Mouse (Mus musculus) liver, embryonic 16.5 days (tissue): ENCODE measurements around the gene Bloc1s2. TPM values are rescaled to one million over a fixed set of nuclear protein-coding genes. Genes with fewer than 3 reads are reported as not detected.

Experiments
- ATAC-seq: fragments of 200-750 bp; cut with Nextera tagmentation; 2 replicates; pipeline ENCODE4 v1.8.0; 2017; ENCODE audit warnings: low read depth, mild to moderate bottlenecking, moderate number of reproducible peaks, moderate library complexity
- H3K27ac ChIP-seq: fragments of 300-500 bp; sonication (generic); 2 replicates; pipeline ENCODE4 v1.5.1; 2014; ENCODE audit warnings: mild to moderate bottlenecking, low read length
- H3K27me3 ChIP-seq: fragments of 300-500 bp; sonication (generic); 2 replicates; pipeline ENCODE4 v1.6.1; 2014; ENCODE audit warnings: low read depth, low read length, mixed read lengths; ENCODE audit not compliant: control insufficient read depth, insufficient read depth
- H3K36me3 ChIP-seq: fragments of 300-500 bp; sonication (generic); 2 replicates; pipeline ENCODE4 v1.6.1; 2014; ENCODE audit warnings: mild to moderate bottlenecking; ENCODE audit not compliant: control insufficient read depth, insufficient read depth
- H3K4me1 ChIP-seq: fragments of 300-500 bp; sonication (generic); 2 replicates; pipeline ENCODE4 v1.6.1; 2014; ENCODE audit warnings: low read depth, low read length, mixed read lengths; ENCODE audit not compliant: control insufficient read depth
- H3K4me2 ChIP-seq: fragments of 300-500 bp; sonication (generic); 2 replicates; pipeline ENCODE4 v1.6.1; 2014; ENCODE audit warnings: low read depth, low read length, mixed read lengths
- H3K4me3 ChIP-seq: fragments of 300-500 bp; sonication (generic); 2 replicates; pipeline ENCODE4 v1.5.1; 2014; ENCODE audit warnings: low read depth, mild to moderate bottlenecking, low read length
- H3K9ac ChIP-seq: fragments of 300-500 bp; sonication (generic); 2 replicates; pipeline ENCODE4 v1.6.1; 2014; ENCODE audit warnings: low read depth, low read length
- H3K9me3 ChIP-seq: fragments of 300-500 bp; sonication (generic); replicated peaks from 2 replicates; pipeline ENCODE4 v1.6.1; 2016; ENCODE audit warnings: low read length; ENCODE audit not compliant: control insufficient read depth
- WGBS: fragments of 180-500 bp; shearing (Covaris S2); extraction: QIAGEN DNeasy Blood & Tissue Kit; methylation state at CpG from one replicate; pipeline ENCODE4 v1.1.7; 2014; ENCODE audit not compliant: insufficient replicate concordance; 5-methylcytosine and 5-hydroxymethylcytosine counted together
- polyA plus RNA-seq: library from polyadenylated mRNA; unstranded; fragments of >200 nt; fragmentation: Nextera tagmentation; extraction: Ambion mirVana; gene quantifications from 2 replicates; pipeline ENCODE4 v1.2.1, GENCODE M21; 2015

The Bloc1s2 gene
- polyA plus RNA-seq, 1 experiment from 2014 or later, result 27.0 TPM

DNA sequence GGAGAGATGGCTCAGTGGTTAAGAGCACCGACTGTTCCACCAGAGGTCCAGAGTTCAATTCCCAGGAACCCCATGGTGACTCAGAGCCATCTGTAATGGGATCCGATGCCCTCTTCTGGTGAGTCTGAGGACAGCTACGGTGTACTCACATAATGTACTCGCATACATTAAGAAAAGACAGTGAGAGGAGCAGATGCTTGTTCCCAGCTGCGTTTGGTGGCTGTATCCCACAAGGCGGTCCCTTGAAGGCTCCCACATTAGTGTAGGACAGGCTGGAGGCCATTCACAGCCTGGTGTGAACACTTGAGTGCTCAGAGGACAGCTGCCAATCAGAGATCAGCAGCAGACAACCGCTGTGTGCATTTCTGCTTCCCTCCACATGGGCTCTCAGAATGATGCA lies 34.5 kb downstream of the Bloc1s2 start:
- Histone ChIP-seq H3K36me3 (peaks cover 26% of the 10 kb centered on the region), H3K4me3 (no peak overlapping the region), H3K27ac (no peak overlapping the region), H3K4me2 (no peak overlapping the region), H3K27me3 (no peaks in the 10 kb centered on the region), H3K9me3 (no peaks in the 10 kb centered on the region), H3K4me1 (peaks cover 5% of the 10 kb centered on the region), H3K9ac (no peak overlapping the region)
- no peak for ATAC-seq
- 69% methylated on average over 7 of the region's 7 CpGs for WGBS

DNA sequence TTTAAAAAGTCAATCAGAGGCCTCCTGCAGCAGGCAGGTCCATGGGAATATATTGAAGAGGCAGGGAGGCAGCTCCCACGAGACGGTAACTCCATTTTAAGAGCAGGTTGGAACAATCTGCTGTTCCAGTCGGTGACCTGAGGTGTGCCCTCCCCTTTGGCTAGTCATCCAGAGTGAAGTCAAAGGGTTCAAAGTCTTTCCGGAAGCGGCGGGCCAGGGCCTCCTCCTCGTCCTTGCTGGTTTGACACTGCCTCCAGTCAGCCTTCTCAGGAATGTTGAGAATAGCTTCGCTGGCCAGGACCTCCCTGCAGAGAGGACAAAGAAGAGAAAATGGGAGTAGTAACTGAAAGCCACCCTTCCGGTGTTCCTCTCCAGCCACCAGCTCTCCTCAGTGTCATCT lies 35.9 kb downstream of the Bloc1s2 start:
- no peaks in the 10 kb centered on the region for H3K27me3 ChIP-seq
- no peaks in the 10 kb centered on the region for H3K9me3 ChIP-seq
- WGBS, result 78% methylated on average over 9 of the region's 9 CpGs
- H3K27ac ChIP-seq, result peak overlapping the region; percentile 62
- no peak overlapping the region for H3K4me2 ChIP-seq
- H3K36me3 ChIP-seq, result peaks cover 26% of the 10 kb centered on the region
- H3K4me3 ChIP-seq, result no peak overlapping the region
- H3K9ac ChIP-seq, result no peak overlapping the region
- peaks cover 15% of the 10 kb centered on the region for H3K4me1 ChIP-seq
- no peak for ATAC-seq

DNA sequence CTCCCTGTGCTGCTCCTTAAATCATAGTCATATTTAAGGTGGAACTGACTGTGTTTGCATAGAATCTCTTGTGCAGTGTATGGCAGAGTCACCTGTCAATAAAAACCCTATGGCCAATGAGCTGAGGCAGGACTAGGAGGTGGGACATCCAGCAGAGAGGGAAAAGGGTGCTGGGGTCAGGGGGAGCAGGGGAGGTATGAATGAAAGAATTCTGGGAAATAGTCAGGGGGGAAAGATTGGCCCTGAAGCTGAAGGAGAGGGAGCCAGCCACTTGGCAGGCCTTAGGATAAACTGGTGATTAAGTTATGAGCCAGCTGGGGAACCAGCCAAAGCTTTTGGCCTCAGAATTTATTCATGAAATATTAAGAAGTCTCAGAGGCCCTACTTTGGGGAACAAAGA lies 37.2 kb downstream of the Bloc1s2 start:
- Histone ChIP-seq H3K27ac (no peak overlapping the region), H3K4me2 (no peak overlapping the region), H3K36me3 (peaks cover 25% of the 10 kb centered on the region), H3K9me3 (no peaks in the 10 kb centered on the region), H3K27me3 (no peaks in the 10 kb centered on the region), H3K4me3 (no peak overlapping the region), H3K9ac (no peak overlapping the region), H3K4me1 (peaks cover 22% of the 10 kb centered on the region)
- no peak for ATAC-seq

GRCm38 (mm10) chr19:44107661-44108521 lies 38.4 kb downstream of the Bloc1s2 start:
- Histone ChIP-seq H3K4me3 (peak overlapping the region; percentile 90), H3K9me3 (no peaks in the 10 kb centered on the region), H3K27me3 (no peaks in the 10 kb centered on the region), H3K27ac (peak overlapping the region; percentile 0; the same call in 1 of the 2 replicates), H3K9ac (peak overlapping the region; percentile 97), H3K4me2 (peak overlapping the region; percentile 91), H3K4me1 (peaks cover 22% of the 10 kb centered on the region), H3K36me3 (peaks cover 13% of the 10 kb centered on the region)
- 33% methylated on average over 22 of the region's 22 CpGs for WGBS
- ATAC-seq, result no peak

- peaks cover 7% of the 10 kb centered on the region for H3K36me3 ChIP-seq
- peaks cover 22% of the 10 kb centered on the region for H3K4me1 ChIP-seq
- peak within 1 kb of the TSS; percentile 97 for H3K9ac ChIP-seq
- H3K27ac ChIP-seq, result peak within 1 kb of the TSS; percentile 26
- WGBS, result under 1% methylated on average over 67 of the region's 67 CpGs
- H3K4me2 ChIP-seq, result peak within 1 kb of the TSS; percentile 91
- peak; percentile 98 for ATAC-seq
- peak within 1 kb of the TSS; percentile 90 for H3K4me3 ChIP-seq
- no peaks in the 10 kb centered on the region for H3K9me3 ChIP-seq
- H3K27me3 ChIP-seq, result no peaks in the 10 kb centered on the region
These were observed 39.2 kb downstream of the Bloc1s2 start, which contains the start of gene Chuk for GRCm38 (mm10) chr19:44106831-44107660. Gene Chuk, minus strand, starts transcription at chr19:44107480.

- ATAC-seq, result no peak
- H3K4me3 ChIP-seq, result no peak overlapping the region
- H3K9ac ChIP-seq, result no peak overlapping the region
- peaks cover 4% of the 10 kb centered on the region; the same call in 1 of the 2 replicates for H3K36me3 ChIP-seq
- no peak overlapping the region for H3K27ac ChIP-seq
- H3K27me3 ChIP-seq, result no peaks in the 10 kb centered on the region
- 86% methylated on average over 1 of the region's 1 CpGs for WGBS
- H3K4me2 ChIP-seq, result no peak overlapping the region
- H3K4me1 ChIP-seq, result peaks cover 22% of the 10 kb centered on the region
- no peaks in the 10 kb centered on the region for H3K9me3 ChIP-seq
These were observed 41.9 kb downstream of the Bloc1s2 start for GRCm38 (mm10) chr19:44104393-44104792.

DNA sequence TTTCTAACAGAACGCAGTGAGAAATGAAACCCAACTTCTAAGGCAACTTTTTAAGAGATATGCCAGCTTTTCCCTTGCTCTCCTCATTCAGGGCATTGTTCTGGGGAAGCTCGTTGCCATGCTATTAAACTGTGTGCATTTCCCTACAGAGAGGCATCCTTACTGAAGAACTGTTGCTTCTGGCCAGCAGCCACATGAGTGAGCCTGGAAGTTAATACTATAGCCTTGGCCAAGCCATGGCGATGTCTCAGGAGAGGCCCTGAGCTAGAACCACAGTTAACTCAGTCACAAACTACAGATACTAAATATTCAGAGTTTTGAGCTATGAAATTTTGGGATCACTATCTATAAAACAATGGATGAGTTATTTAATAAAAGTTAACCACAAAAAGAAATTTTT lies 43.2 kb downstream of the Bloc1s2 start:
- no peak for ATAC-seq

GRCm38 (mm10) chr19:44100840-44101239 lies 45.4 kb downstream of the Bloc1s2 start:
- H3K9ac ChIP-seq, result no peak overlapping the region
- peaks cover 20% of the 10 kb centered on the region for H3K36me3 ChIP-seq

More for the DNA sequence above, 43.2 kb downstream of the Bloc1s2 start:
- Histone ChIP-seq H3K27ac (no peak overlapping the region), H3K9ac (no peak overlapping the region), H3K9me3 (no peaks in the 10 kb centered on the region), H3K4me3 (no peak overlapping the region), H3K27me3 (no peaks in the 10 kb centered on the region), H3K36me3 (peaks cover 7% of the 10 kb centered on the region), H3K4me2 (no peak overlapping the region), H3K4me1 (peaks cover 21% of the 10 kb centered on the region)
- WGBS, result 82% methylated on average over 3 of the region's 3 CpGs

More at GRCm38 (mm10) chr19:44100840-44101239, 45.4 kb downstream of the Bloc1s2 start:
- Histone ChIP-seq H3K4me2 (no peak overlapping the region), H3K9me3 (no peaks in the 10 kb centered on the region), H3K27ac (no peak overlapping the region), H3K27me3 (no peaks in the 10 kb centered on the region), H3K4me1 (peaks cover 12% of the 10 kb centered on the region), H3K4me3 (no peak overlapping the region)
- ATAC-seq, result no peak
